Mouse (Mus musculus) lung, adult 2 months (tissue): ENCODE results near the gene Mmp23.

Experiments
- CTCF ChIP-seq: fragments of 200-500 bp; IDR thresholded peaks from 2 replicates; pipeline ENCODE4 v1.5.1; 2011; ENCODE audit warnings: mild to moderate bottlenecking, low read length, control low read depth; ENCODE audit not compliant: insufficient read depth
- POLR2A ChIP-seq: fragments of 200-500 bp; IDR thresholded peaks from 2 replicates; pipeline ENCODE4 v1.6.1; 2011; ENCODE audit warnings: low read depth, mild to moderate bottlenecking, control low read depth, low read length, borderline replicate concordance; ENCODE audit errors: extremely low read depth

DNA sequence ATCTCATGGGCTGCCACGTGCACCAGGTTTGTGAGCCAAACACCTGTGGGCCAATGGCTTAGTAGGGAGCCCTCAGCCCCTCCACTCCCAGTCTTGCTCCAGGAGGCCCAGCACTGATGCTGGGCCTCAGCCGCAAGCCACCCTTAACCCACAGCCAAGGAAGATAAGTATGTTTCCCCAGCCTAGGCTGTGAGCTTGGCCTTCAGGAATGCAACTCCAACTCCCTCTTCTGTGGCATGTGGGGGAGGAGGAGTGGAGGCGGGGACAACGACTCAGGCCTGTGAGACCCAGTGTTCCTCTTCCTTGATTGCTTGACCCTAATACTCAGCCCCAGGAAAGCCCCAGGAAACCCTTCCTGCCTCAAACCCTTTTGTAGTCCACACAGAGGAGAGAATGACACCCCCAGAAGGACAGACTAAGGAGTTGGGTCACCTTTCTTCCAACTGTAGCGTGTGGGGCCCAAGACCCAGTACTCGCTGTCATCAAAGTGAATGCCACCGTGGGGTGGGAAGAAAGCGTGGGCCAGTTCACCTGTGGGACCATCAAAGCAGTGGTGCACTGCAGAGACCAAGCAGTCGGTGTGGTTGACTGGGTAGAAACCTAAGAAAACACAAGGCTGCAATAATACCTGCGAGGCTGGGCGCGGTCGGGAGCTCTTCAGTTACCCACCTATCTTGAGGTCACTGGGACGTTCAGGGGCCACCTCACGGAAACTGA lies 1.5 kb downstream of the Mmp23 start:
- TF ChIP-seq CTCF (no peak), POLR2A (no peak)
